Mouse (Mus musculus): ENCODE measurements around the gene Snapc3.
A peak's percentile ranks its signal among the peaks of the same experiment; 100 is the strongest.
"Not testable (repeated sequence)": the region's sequence is repeated elsewhere in the genome, so short reads cannot be mapped to it uniquely, and the experiment has no call there.

Gene Snapc3

DNA sequence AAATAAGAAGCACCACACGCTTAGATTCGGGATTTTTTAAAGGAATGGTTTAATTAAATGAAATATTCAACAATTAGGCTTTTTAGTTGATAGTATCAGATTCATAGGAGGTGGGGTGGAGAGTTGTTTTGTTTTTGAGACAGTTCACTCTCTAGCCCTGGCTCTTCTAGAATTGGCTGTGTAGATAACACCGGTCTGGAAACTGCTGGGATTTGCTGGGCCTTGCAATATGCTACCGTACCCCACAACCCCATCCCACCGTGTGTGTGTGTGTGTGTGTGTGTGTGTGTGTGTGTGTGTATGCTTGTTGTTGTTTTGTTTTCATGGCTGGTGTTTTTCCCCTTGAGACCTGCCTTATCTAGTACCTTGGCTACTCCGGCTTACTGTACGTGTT is 83.5 kb downstream of the Snapc3 start:
- DNase-seq, result no peak

DNA sequence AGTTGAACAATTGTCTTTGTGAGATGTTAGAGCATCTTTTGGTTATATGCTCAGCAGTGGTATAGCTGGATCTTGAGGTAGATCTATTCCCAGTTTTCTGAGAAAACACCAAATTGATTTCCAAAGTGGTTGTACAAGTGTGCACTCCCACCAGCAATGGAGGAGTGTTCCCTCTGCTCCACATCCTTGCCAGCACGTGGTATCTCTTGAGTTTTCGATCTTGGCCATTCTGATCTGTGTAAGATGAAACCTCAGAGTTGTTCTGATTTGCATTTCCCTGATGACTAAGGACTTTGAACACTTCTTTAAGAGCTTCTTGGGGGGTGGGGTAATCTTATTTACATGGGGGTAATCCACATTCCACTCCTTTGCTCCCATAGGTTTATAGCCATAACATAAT is 92.1 kb downstream of the Snapc3 start:
- DNase-seq, result no peak

DNA sequence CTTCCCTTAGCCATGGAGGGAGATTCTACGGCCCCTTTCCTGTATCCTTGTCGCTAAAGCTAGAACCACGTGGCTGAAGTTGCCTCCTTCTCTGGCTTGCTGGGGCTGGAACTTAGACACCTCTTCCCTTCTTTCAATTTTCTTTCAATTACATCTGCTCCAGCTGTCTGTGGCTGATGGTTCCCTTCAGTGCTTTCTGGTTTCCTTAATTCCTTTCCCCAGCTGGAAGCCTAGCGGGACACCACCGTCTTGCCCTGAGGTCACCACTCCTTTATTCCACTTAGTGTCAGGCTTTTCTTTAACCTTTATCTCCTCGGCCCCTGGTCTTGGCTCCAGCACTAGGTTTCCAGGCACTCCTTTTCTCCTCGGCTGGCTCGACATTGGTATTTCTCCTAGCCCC is 93.6 kb downstream of the Snapc3 start:
- DNase-seq, result no peak

DNA sequence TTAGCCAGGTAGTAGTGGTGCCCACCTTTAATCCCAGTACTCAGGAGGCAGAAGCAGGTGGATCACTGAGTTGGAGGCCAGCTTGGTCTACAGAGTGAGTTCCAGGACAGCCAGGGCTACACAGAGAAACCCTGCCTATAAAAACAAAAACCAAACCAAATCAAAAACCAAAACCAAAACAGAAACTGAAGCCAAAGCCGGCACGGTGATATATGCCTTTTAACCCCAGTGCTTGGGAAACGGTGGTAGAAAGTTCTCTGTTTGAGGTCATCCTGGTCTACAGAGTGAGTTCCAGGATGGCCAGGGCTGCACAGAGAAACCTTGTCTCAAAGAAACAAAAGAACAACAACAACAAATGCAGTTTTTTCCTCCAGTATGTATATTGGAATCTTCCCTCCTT is 94.7 kb downstream of the Snapc3 start:
- DNase-seq, result no peak

- DNase-seq, result no peak
These were observed 95.1 kb downstream of the Snapc3 start for GRCm38 (mm10) chr4:83512644-83513043.

DNA sequence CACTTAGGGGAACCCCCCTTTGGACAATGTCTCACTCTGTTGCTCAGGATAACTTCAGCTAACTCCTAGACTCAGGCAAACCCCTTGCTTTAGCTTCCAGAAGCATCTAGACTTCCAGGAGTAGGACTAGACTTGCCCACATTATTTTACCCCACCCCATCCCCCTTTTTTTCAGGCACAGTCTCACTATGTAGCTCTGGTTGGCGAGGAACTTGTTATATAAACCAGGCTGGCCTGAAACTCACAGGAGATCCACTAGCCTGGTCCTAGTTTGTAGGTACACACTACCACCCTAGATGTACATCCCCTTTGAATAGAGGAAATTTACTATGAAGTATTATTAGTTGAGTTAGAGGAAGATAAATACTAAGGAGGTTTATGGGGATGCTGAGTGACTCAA is 96.7 kb downstream of the Snapc3 start:
- DNase-seq, result no peak

DNA sequence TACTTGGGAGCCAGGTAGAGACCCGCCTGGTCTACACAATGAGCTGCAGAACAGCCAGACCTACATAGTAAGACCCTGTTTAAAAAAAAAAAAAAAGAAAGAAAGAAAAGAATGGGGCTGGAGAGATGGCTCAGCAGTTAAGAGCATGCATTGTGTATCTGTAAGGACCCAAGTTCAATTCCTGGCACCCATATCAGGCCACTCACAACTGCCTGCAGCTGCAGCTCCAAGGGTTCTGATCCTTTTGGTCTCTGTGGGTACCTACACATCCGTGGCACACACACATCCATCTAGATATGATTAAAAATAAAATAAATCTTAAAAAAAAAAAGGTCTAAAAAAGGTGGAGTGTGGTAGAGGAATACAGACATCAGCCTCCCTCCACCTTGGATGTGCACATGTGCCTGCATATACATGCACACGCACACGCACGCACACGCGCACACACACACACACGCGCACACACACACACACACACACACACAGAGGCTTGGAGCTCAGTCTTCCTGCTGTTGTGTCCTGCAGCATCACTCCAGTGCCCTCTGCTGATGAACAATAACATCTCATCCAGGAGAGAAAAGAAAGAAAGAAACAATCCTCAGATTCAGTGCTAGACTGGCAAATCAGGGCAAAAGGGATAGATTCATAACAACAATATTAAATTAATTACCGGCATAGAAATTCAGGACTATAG is 97.6 kb downstream of the Snapc3 start:
- DNase-seq, result peak; percentile 38

DNA sequence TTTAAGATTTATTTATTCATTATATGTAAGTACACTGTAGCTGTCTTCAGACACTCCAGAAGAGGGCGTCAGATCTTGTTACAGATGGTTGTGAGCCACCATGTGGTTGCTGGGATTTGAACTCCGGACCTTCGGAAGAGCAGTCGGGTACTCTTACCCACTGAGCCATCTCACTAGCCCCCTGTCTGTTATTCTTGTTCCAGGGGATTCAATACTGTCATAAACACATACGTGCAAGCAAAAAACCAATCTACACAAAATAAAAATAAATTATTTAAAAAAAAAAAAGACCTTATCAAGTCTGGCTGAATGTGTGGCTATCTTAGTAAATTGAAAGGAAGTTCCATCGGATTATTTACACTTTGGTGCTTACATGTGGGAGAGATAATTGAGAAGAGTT is 98.6 kb downstream of the Snapc3 start:
- DNase-seq, result not testable (repeated sequence)

All from thymus, postnatal 14 days (tissue).